Mouse (Mus musculus): ENCODE measurements at regions not wholly inside any gene's neighbourhood (a gene's known extent, or its start where the extent isn't known, plus 50 kb on each side); places are given as distances from the start of the nearest gene placed in this dataset.

DNA sequence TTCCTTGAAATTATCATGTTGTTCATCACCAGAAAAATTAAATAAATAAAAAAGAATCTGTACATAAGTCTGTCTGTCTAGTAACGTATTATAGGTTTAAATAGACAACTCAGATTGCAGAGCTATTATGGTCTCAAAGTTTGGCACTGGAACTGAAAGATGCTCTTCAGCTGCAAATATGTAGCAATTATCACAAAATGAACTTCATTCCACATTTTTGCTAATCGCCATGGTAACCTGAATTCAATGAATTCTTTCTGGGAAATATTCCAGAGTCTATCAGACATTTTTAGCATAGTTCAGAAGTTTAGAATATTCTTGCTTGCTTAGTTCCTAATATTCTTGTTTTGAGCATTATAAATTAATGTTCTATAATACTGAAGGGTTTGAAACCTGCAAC, 62.2 kb upstream of the Nkain2 start:
- H3K27ac ChIP-seq: no peak overlapping the region
- TF ChIP-seq CTCF (IDR thresholded peaks at IDR 0.05): no peak
- no peak for TF ChIP-seq EP300 (IDR thresholded peaks at IDR 0.05; ENCODE audit: insufficient read depth, low read depth, low read length)
- TF ChIP-seq POLR2A (IDR thresholded peaks at IDR 0.05; ENCODE audit: insufficient read depth, low read depth, low read length): no peak
- no peak overlapping the region for H3K9ac ChIP-seq (ENCODE audit: low read depth, low read length)
- no peaks in the 10 kb centered on the region for H3K4me1 ChIP-seq (ENCODE audit: control insufficient read depth, insufficient read depth, low read length)
- intact Hi-C loops (cut with DNase I): no loop called here
- no peaks in the 10 kb centered on the region for H3K27me3 ChIP-seq (ENCODE audit: control insufficient read depth, insufficient read depth, low read length)
- no peaks in the 10 kb centered on the region for H3K79me2 ChIP-seq (replicated peaks; ENCODE audit: control insufficient read depth, insufficient read depth, low read length)
- WGBS: 75% methylated on average over 2 of the region's 2 CpGs
- no peak for DNase-seq
- no peak overlapping the region for H3K4me3 ChIP-seq
- no peaks in the 10 kb centered on the region for H3K36me3 ChIP-seq (ENCODE audit: control insufficient read depth, insufficient read depth, low read length)

DNA sequence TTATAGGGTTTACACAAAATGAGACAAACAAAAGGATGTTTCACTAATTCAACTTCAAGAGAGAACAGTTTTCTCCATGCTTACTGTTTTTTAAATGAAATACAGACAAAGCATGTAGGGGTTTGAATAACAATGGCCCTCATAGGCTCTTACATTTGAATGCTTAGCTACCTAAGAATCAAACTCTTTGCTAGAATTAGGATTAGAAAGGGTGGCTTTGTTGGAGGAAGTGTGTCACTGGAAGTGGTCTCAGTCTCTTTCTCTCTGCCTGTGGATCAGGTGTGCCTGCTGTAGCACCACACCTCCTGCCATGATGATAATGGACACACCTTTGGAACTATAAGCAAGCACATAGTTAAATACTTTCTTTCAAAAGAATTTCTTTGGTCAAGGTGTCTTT, 52.8 kb upstream of the Nkain2 start:
- intact Hi-C loops (cut with DNase I): no loop called here
- H3K79me2 ChIP-seq (replicated peaks; ENCODE audit: control insufficient read depth, insufficient read depth, low read length): no peaks in the 10 kb centered on the region
- H3K27ac ChIP-seq: no peak overlapping the region
- DNase-seq: no peak
- TF ChIP-seq POLR2A (IDR thresholded peaks at IDR 0.05; ENCODE audit: insufficient read depth, low read depth, low read length): no peak
- TF ChIP-seq EP300 (IDR thresholded peaks at IDR 0.05; ENCODE audit: insufficient read depth, low read depth, low read length): no peak
- no peak for TF ChIP-seq CTCF (IDR thresholded peaks at IDR 0.05)
- no peaks in the 10 kb centered on the region for H3K27me3 ChIP-seq (ENCODE audit: control insufficient read depth, insufficient read depth, low read length)
- no peak overlapping the region for H3K9ac ChIP-seq (ENCODE audit: low read depth, low read length)
- no peaks in the 10 kb centered on the region for H3K36me3 ChIP-seq (ENCODE audit: control insufficient read depth, insufficient read depth, low read length)
- no peak overlapping the region for H3K4me3 ChIP-seq
- H3K4me1 ChIP-seq (ENCODE audit: control insufficient read depth, insufficient read depth, low read length): no peaks in the 10 kb centered on the region
